In the genomic region with DNA sequence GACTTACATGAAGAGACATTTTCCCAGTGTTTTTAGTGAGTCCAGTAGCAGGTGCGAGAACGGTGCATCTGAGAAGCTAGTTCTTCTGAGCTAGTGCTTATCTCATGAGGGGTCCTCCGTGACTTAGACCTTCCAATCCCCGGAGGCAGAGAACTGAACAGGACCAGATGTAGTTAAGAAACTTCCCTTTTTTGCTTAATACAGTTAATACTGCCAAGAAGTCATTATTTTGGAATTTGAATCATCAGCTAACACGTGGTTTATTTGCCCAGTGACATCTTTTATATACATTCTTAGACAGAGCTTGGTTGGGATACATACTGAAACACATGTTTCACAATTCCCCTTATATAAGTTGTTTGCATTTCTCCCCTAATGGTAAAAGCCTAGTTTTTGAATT, we compare ENCODE assay signal across 18 mouse cellular contexts. TPM values are rescaled to one million over a fixed set of nuclear protein-coding genes. Genes with fewer than 3 reads are reported as not detected.
DNase-seq lines count a peak whose midpoint lies in the region; ATAC-seq and TF ChIP-seq lines count a peak whose summit lies in the region.
"Had no signal": no experiment of that assay in that cellular context is flagged by ENCODE, and none has a peak within 500 bp of the region (broad histone marks: within the 10 kb centered on the region; RNA-seq: fewer than 3 reads in every experiment).

No protein-coding gene starts in this region.

- ATAC-seq in lung, embryonic 16.5 days (ENCODE audit: low read depth), result peak; percentile 41
- ATAC-seq: forebrain, embryonic 13.5 days; forebrain, embryonic 15.5 days; forebrain, postnatal 0 days had no signal

- DNase-seq in lung, postnatal 14 days, result no peak
- DNase-seq in MEL (ENCODE audit: low read depth, low spot score) (peak; percentile 84), MEL-GATA-1-ER (ENCODE audit: extremely low read depth, low read depth) (peak; percentile 75)
- DNase-seq in cerebellum, adult 11-12 months, result no peak
- DNase-seq: adrenal gland, adult 2 months; adrenal gland, postnatal 10 days; adrenal gland, postnatal 25 days; cerebellum, adult 11 months; cerebellum, adult 2 months; cerebellum, adult 9-10 months; cerebellum, postnatal 10 days; cerebellum, postnatal 25 days; forebrain, postnatal 0 days had no signal

- no peaks in the 10 kb centered on the region for H3K9me3 ChIP-seq in lung, embryonic 16.5 days (ENCODE audit: control insufficient read depth, low read length)
- H3K9me3 ChIP-seq in MEL (replicated peaks; ENCODE audit: insufficient read depth, low read length), result no peaks in the 10 kb centered on the region
- H3K9me3 ChIP-seq: embryonic facial prominence, embryonic 10.5 days; embryonic facial prominence, embryonic 12.5 days; forebrain, embryonic 13.5 days; forebrain, embryonic 15.5 days had no signal

- peaks cover 47% of the 10 kb centered on the region for H3K36me3 ChIP-seq in lung, embryonic 16.5 days (ENCODE audit: control insufficient read depth, insufficient read depth, low read length)
- H3K36me3 ChIP-seq in MEL (ENCODE audit: control insufficient read depth in 1 of 2, insufficient read depth in 2 of 2, low read length in 2 of 2), result peaks cover 22 to 38% of the 10 kb centered on the region in 2 experiments

- H3K79me2 ChIP-seq in MEL (ENCODE audit: control insufficient read depth, insufficient read depth, low read length, poor library complexity), result 0 out of 2 replicates have a peak, but pooled peaks cover 3% of the 10 kb centered on the region

- peak; percentile 59 to 78; a peak in 2 of 4 replicates for TF ChIP-seq EP300 in MEL (IDR thresholded peaks at IDR 0.05; ENCODE audit: low read depth in 1 of 2, low read length in 2 of 2)

- H3K4me2 ChIP-seq in lung, embryonic 16.5 days (ENCODE audit: low read depth, low read length), result no peak overlapping the region
- H3K4me2 ChIP-seq: embryonic facial prominence, embryonic 12.5 days; forebrain, embryonic 13.5 days; forebrain, embryonic 15.5 days had no signal

- no peak overlapping the region for H3K27ac ChIP-seq in lung, embryonic 16.5 days (ENCODE audit: low read length)
- H3K27ac ChIP-seq in MEL (ENCODE audit: control insufficient read depth, low read depth, low read length), result no peak overlapping the region; the same call in 1 of the 2 replicates
- H3K27ac ChIP-seq: embryonic facial prominence, embryonic 10.5 days; embryonic facial prominence, embryonic 12.5 days; forebrain, embryonic 13.5 days; forebrain, embryonic 15.5 days had no signal

- H3K9ac ChIP-seq in lung, embryonic 16.5 days (ENCODE audit: low read length), result no peak overlapping the region
- no peak overlapping the region for H3K9ac ChIP-seq in MEL (ENCODE audit: control insufficient read depth, low read depth, low read length, poor library complexity, severe bottlenecking)
- H3K9ac ChIP-seq: embryonic facial prominence, embryonic 12.5 days; forebrain, embryonic 13.5 days; forebrain, embryonic 15.5 days; forebrain, postnatal 0 days had no signal

- H3K4me3 ChIP-seq in lung, embryonic 16.5 days (ENCODE audit: low read length), result no peak overlapping the region
- H3K4me3 ChIP-seq in MEL (ENCODE audit: control insufficient read depth in 1 of 2, insufficient read depth in 1 of 2, low read depth in 2 of 2, low read length in 2 of 2), result no peak overlapping the region
- H3K4me3 ChIP-seq: embryonic facial prominence, embryonic 10.5 days; embryonic facial prominence, embryonic 12.5 days; forebrain, embryonic 13.5 days; forebrain, embryonic 15.5 days had no signal

- WGBS in lung, embryonic 16.5 days, result 78% methylated on average over 5 of the region's 5 CpGs

- no peak for TF ChIP-seq RAD21 in MEL (IDR thresholded peaks at IDR 0.05; ENCODE audit: low read depth, low read length)

- no peaks in the 10 kb centered on the region for H3K4me1 ChIP-seq in lung, embryonic 16.5 days (replicated peaks; ENCODE audit: control insufficient read depth, insufficient read depth, low read length)
- H3K4me1 ChIP-seq in MEL (ENCODE audit: control insufficient read depth in 1 of 2, insufficient read depth in 2 of 2, low read length in 2 of 2), result peaks cover 14 to 16% of the 10 kb centered on the region in 2 experiments
- H3K4me1 ChIP-seq: embryonic facial prominence, embryonic 10.5 days; embryonic facial prominence, embryonic 12.5 days; forebrain, embryonic 13.5 days; forebrain, embryonic 15.5 days had no signal

- no peak for TF ChIP-seq POLR2A in MEL (IDR thresholded peaks at IDR 0.05; ENCODE audit: control insufficient read depth in 1 of 2, insufficient read depth in 1 of 2, low read depth in 1 of 2, low read length in 2 of 2, poor library complexity in 1 of 2)

- no peaks in the 10 kb centered on the region for H3K27me3 ChIP-seq in lung, embryonic 16.5 days (ENCODE audit: control insufficient read depth, insufficient read depth, low read depth, low read length)
- no peaks in the 10 kb centered on the region for H3K27me3 ChIP-seq in MEL (ENCODE audit: control insufficient read depth in 1 of 2, insufficient read depth in 2 of 2, low read length in 2 of 2)
- H3K27me3 ChIP-seq: embryonic facial prominence, embryonic 12.5 days; forebrain, embryonic 13.5 days; forebrain, embryonic 15.5 days had no signal

- no peak for TF ChIP-seq CTCF in MEL (IDR thresholded peaks at IDR 0.05 in 2 of 3, conservative IDR thresholded peaks at IDR 0.05 in 1 of 3; ENCODE audit: control insufficient read depth in 1 of 3, insufficient read depth in 1 of 3, low read depth in 2 of 3, low read length in 3 of 3, poor library complexity in 1 of 3, severe bottlenecking in 1 of 3)

TF ChIP-seq in MEL, 35 proteins besides CTCF, POLR2A, EP300 and RAD21:
- TF ChIP-seq MAFK (IDR thresholded peaks at IDR 0.05; ENCODE audit: borderline replicate concordance, low read depth, low read length), result no peak
- peak; percentile 88 for TF ChIP-seq MXI1 (IDR thresholded peaks at IDR 0.05; ENCODE audit: low read depth, low read length)
- TF ChIP-seq SIN3A (IDR thresholded peaks at IDR 0.05; ENCODE audit: low read length), result peak; percentile 88
- peak; percentile 65 for TF ChIP-seq ETS1 (IDR thresholded peaks at IDR 0.05; ENCODE audit: low read depth, low read length)
- TF ChIP-seq ZNF384 (IDR thresholded peaks at IDR 0.05; ENCODE audit: low read depth, low read length), result no peak
- TF ChIP-seq ZKSCAN1 (IDR thresholded peaks at IDR 0.05; ENCODE audit: low read depth, low read length), result no peak
- no peak for TF ChIP-seq KAT2A (conservative IDR thresholded peaks at IDR 0.05; ENCODE audit: low read depth, low read length)
- no peak for TF ChIP-seq TAL1 (IDR thresholded peaks at IDR 0.05; ENCODE audit: low read length)
- 0 out of 2 replicates have a peak, but pooled peaks have one; percentile 34 for TF ChIP-seq TCF12 (IDR thresholded peaks at IDR 0.05; ENCODE audit: low read depth, low read length)
- TF ChIP-seq NRF1 (IDR thresholded peaks at IDR 0.05; ENCODE audit: insufficient read depth, low read depth, low read length, poor library complexity, severe bottlenecking), result no peak
- TF ChIP-seq ZMIZ1 (IDR thresholded peaks at IDR 0.05; ENCODE audit: low read depth, low read length), result no peak
- TF ChIP-seq POLR2AphosphoS2 (IDR thresholded peaks at IDR 0.05; ENCODE audit: low read length), result no peak
- TF ChIP-seq CHD1 (IDR thresholded peaks at IDR 0.05; ENCODE audit: low read depth, low read length), result no peak
- no peak for TF ChIP-seq MEF2A (IDR thresholded peaks at IDR 0.05; ENCODE audit: extremely low read depth, insufficient replicate concordance, low read depth, low read length, poor library complexity, severe bottlenecking)
- TF ChIP-seq GATA1 (IDR thresholded peaks at IDR 0.05; ENCODE audit: low read depth, low read length), result peak; percentile 70
- peak; percentile 55; the same call in 1 of the 2 replicates for TF ChIP-seq USF1 (IDR thresholded peaks at IDR 0.05; ENCODE audit: low read depth, low read length)
- peak; percentile 93 for TF ChIP-seq MAX (IDR thresholded peaks at IDR 0.05; ENCODE audit: low read length)
- TF ChIP-seq TBP (IDR thresholded peaks at IDR 0.05; ENCODE audit: low read depth, low read length), result peak; percentile 49; the same call in 1 of the 2 replicates
- TF ChIP-seq MYC (IDR thresholded peaks at IDR 0.05; ENCODE audit: low read depth, low read length), result peak; percentile 93
- TF ChIP-seq JUND (IDR thresholded peaks at IDR 0.05; ENCODE audit: low read depth, low read length), result no peak

RNA-seq across cellular contexts. Expression of a gene that starts 23.1 kb away (rescaled TPM):
- polyA plus RNA-seq in lung, embryonic 16.5 days (2015; fragmentation: Nextera tagmentation; extraction: Ambion mirVana), result 24.8 and 27.2 TPM in 2 replicates
- 56.9 and 62.9 TPM in 2 replicates for total RNA-seq in MEL (2012; rRNA removed)
- polyA plus RNA-seq in MEL (2012; ENCODE audit: insufficient read depth in 1 of 2, insufficient read length in 2 of 2, low read depth in 1 of 2, low replicate concordance in 2 of 2, missing spikeins in 1 of 2), result 100 to 1,000 TPM in 1 of 2 experiments, 10 to 100 TPM in 1; 52.1 to 109 TPM

RNA-seq across cellular contexts. Expression of a gene that starts 40.9 kb away (rescaled TPM):
- polyA plus RNA-seq in lung, embryonic 16.5 days (2015; fragmentation: Nextera tagmentation; extraction: Ambion mirVana), result 15.7 and 16.8 TPM in 2 replicates
- total RNA-seq in MEL (2012; rRNA removed), result 21.8 and 22.1 TPM in 2 replicates
- polyA plus RNA-seq in MEL (2012; ENCODE audit: insufficient read depth in 1 of 2, insufficient read length in 2 of 2, low read depth in 1 of 2, low replicate concordance in 2 of 2, missing spikeins in 1 of 2), result 100 to 1,000 TPM in 1 of 2 experiments, 10 to 100 TPM in 1; 27.8 to 400 TPM

Comparison
In these comparisons a context has a peak if more than half of its experiments do, and no peak if none do; other contexts are left out.
1. DNase-seq: peak in MEL (single experiment) and MEL-GATA-1-ER (single experiment); none in lung, postnatal 14 days (single experiment) and cerebellum, adult 11-12 months (single experiment).